Mouse (Mus musculus) lung, postnatal 0 days (tissue): Measurements from ENCODE around the gene Iqgap2. TPM values are rescaled to one million over a fixed set of nuclear protein-coding genes. Genes with fewer than 3 reads are reported as not detected.

Experiments used
- ATAC-seq: fragments of 200-750 bp; cut with Nextera tagmentation; 2 replicates; pipeline ENCODE4 v1.8.0; 2017; ENCODE audit warnings: moderate library complexity
- DNase-seq: peaks from one replicate; pipeline ENCODE4 v3.0.0-alpha.2; 2016; ENCODE audit warnings: low spot score
- H3K27ac ChIP-seq: fragments of 300-500 bp; sonication (generic); 2 replicates; pipeline ENCODE4 v1.5.1; 2014; ENCODE audit warnings: antibody characterized with exemption, mild to moderate bottlenecking, low read length, mixed read lengths
- H3K27me3 ChIP-seq: fragments of 300-500 bp; sonication (generic); replicated peaks from 2 replicates; pipeline ENCODE4 v1.6.1; 2014; ENCODE audit warnings: low read length, mixed read lengths; ENCODE audit not compliant: insufficient read depth
- H3K36me3 ChIP-seq: fragments of 300-500 bp; sonication (generic); 2 replicates; pipeline ENCODE4 v1.6.1; 2014; ENCODE audit warnings: low read length, mixed read lengths; ENCODE audit not compliant: insufficient read depth
- H3K4me1 ChIP-seq: fragments of 300-500 bp; sonication (generic); 2 replicates; pipeline ENCODE4 v1.6.1; 2014; ENCODE audit warnings: antibody characterized with exemption, low read depth, low read length, mixed read lengths; ENCODE audit not compliant: insufficient read depth
- H3K4me2 ChIP-seq: fragments of 300-500 bp; sonication (generic); replicated peaks from 2 replicates; pipeline ENCODE4 v1.6.1; 2014; ENCODE audit warnings: low read depth, mild to moderate bottlenecking, low read length, moderate library complexity, mixed read lengths
- H3K4me3 ChIP-seq: fragments of 300-500 bp; sonication (generic); 2 replicates; pipeline ENCODE4 v1.5.1; 2014; ENCODE audit warnings: low read depth, low read length
- H3K9ac ChIP-seq: fragments of 300-500 bp; sonication (generic); replicated peaks from 2 replicates; pipeline ENCODE4 v1.6.1; 2014; ENCODE audit warnings: low read depth, mild to moderate bottlenecking
- H3K9me3 ChIP-seq: fragments of 300-500 bp; sonication (generic); 2 replicates; pipeline ENCODE4 v1.6.1; 2016; ENCODE audit warnings: low read length, mixed read lengths
- CTCF ChIP-seq: IDR thresholded peaks from 2 replicates; pipeline ENCODE4 v1.5.1; 2016; ENCODE audit warnings: antibody characterized with exemption, mild to moderate bottlenecking
- EP300 ChIP-seq: IDR thresholded peaks from 2 replicates; pipeline ENCODE4 v1.6.1; 2016; ENCODE audit warnings: antibody characterized with exemption, mild to moderate bottlenecking, control low read depth
- WGBS: fragments of 180-500 bp; shearing (Covaris S2); extraction: QIAGEN DNeasy Blood & Tissue Kit; methylation state at CpG from one replicate; pipeline ENCODE4 v1.1.7; 2014; 5-methylcytosine and 5-hydroxymethylcytosine counted together
- polyA plus RNA-seq: library from polyadenylated mRNA; unstranded; fragments of >200 nt; fragmentation: Nextera tagmentation; extraction: Ambion mirVana; gene quantifications from 2 replicates; pipeline ENCODE4 v1.2.1, GENCODE M21; 2015

The Iqgap2 gene
- polyA plus RNA-seq, 1 experiment from 2014 or later = 2.7 TPM

DNA sequence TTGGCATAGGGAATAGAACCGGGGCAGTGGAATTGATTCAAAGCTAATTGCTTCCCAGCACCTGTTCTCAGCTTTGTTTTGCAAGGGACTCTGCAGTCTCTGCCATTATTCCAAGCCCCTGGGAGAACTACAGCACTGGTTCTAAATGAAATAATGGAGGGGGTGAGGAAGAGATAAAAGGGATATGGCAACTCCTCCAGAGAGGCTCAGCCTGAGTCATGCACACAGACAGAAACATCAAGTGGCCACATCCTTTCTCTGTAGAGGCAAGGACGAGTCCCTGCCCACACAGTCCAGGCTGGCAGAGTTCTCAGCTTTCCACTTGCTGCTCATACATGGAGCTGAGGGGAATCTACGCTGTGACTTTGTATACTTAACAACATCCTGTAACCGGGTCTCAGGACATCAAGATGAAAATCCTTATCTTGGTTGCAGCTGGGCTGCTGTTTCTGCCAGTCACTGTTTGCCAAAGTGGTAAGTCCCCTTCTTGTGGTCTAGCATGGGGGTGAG is 195.0 kb downstream of the Iqgap2 start, which contains the start of gene F2rl2:
Gene F2rl2 (plus strand): TSS at position 200 of the 510 bp plus-strand sequence.
- TF ChIP-seq CTCF = no peak
- TF ChIP-seq EP300 = no peak
- Histone ChIP-seq H3K36me3 (no peaks in the 10 kb centered on the region), H3K9me3 (no peaks in the 10 kb centered on the region), H3K4me1 (peaks cover 9% of the 10 kb centered on the region; the same call in 1 of the 2 replicates), H3K4me2 (no peak within 1 kb of the TSS), H3K27ac (no peak within 1 kb of the TSS), H3K27me3 (no peaks in the 10 kb centered on the region), H3K9ac (no peak within 1 kb of the TSS), H3K4me3 (no peak within 1 kb of the TSS)
- ATAC-seq = peak; percentile 80
- WGBS = 31% methylated on average over 4 of the region's 4 CpGs
- DNase-seq = peak; percentile 54

DNA sequence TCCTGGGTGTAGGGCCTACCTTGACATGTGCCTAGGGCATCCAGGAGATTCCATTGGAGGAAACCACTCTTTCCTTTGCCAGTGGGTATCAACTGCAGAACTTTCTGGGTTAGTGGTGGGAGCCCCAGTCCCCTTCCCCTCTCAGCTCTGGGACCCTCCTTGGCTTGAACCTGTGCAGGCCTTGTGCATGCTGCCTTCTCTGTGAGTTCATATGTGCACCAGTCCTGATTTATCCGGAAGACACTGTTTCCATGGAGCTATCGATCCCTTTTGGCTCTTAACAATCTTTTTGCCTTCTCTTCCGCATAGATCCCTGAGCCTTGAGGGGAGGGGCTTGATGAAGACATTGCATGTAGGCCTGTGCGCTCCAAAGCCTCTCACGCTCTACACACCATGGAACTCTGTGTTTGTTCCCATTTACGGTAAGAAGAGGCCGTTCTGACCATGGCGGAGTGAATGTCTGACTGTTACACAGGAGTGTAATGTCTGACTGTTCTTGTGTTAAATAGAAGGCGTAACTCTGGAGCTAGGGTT is 195.5 kb downstream of the Iqgap2 start:
- Histone ChIP-seq H3K27me3 (no peaks in the 10 kb centered on the region), H3K27ac (no peak overlapping the region), H3K4me3 (no peak overlapping the region), H3K9me3 (no peaks in the 10 kb centered on the region), H3K4me2 (no peak overlapping the region), H3K36me3 (no peaks in the 10 kb centered on the region), H3K9ac (no peak overlapping the region), H3K4me1 (peaks cover 9% of the 10 kb centered on the region; the same call in 1 of the 2 replicates)
- no peak for ATAC-seq
- TF ChIP-seq CTCF (no peak), EP300 (no peak)
- WGBS = 92% methylated on average over 9 of the region's 9 CpGs
- no peak for DNase-seq

DNA sequence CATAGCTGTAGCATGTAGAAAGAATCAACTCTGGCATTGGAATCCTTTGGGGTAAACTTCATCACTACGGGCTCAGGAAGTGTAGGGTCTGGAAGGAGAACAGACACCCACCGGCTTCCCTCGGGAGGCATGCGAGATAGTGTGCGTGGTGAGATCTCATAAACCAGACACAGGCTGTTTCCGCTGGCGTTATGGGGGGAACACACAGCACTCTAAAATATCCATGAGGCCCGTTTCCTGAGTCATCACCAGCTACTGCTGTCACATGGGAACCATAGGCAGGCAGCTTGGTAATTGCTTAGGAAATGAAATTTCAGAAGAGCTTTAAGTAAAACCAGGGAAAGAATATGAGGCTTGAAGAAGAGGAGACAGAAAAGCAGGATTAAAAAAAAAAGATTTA is 199.5 kb downstream of the Iqgap2 start:
- WGBS = 78% methylated on average over 8 of the region's 8 CpGs
- H3K27ac ChIP-seq = no peak overlapping the region
- no peak overlapping the region for H3K4me2 ChIP-seq

DNA sequence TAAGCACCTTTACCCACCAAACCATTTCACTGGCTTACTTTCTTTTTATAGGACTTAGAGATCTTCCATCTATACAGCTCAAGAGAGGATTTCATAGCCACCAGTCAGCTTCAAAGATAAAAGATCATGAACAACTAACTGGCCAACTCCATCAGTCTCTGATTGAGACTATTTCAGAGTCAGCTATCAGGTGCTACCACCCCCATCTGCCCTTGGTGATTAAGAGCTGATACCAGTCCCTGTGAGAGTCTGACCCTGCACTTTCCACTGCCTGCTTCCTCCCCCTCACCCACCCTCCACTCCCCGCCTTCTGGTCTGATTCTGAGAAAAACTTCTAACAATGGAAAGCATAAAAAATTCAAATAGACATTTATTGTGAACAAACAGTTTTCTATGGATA is 203.1 kb downstream of the Iqgap2 start:
- TF ChIP-seq CTCF = no peak
- no peak for TF ChIP-seq EP300
- no peak for DNase-seq
- ATAC-seq = no peak
- H3K9ac ChIP-seq = no peak overlapping the region
- no peak overlapping the region for H3K27ac ChIP-seq
- H3K4me3 ChIP-seq = no peak overlapping the region
- no peak overlapping the region for H3K4me2 ChIP-seq
- no peaks in the 10 kb centered on the region for H3K9me3 ChIP-seq
- 78% methylated on average over 1 of the region's 1 CpGs for WGBS
- no peaks in the 10 kb centered on the region for H3K36me3 ChIP-seq
- H3K27me3 ChIP-seq = no peaks in the 10 kb centered on the region
- no peaks in the 10 kb centered on the region for H3K4me1 ChIP-seq

More for the DNA sequence above, 199.5 kb downstream of the Iqgap2 start:
- TF ChIP-seq CTCF = no peak
- TF ChIP-seq EP300 = no peak
- H3K9me3 ChIP-seq = no peaks in the 10 kb centered on the region
- H3K27me3 ChIP-seq = no peaks in the 10 kb centered on the region
- peaks cover 5% of the 10 kb centered on the region; the same call in 1 of the 2 replicates for H3K4me1 ChIP-seq
- no peak overlapping the region for H3K9ac ChIP-seq
- DNase-seq (no peak), ATAC-seq (no peak)
- H3K4me3 ChIP-seq = no peak overlapping the region
- H3K36me3 ChIP-seq = no peaks in the 10 kb centered on the region

DNA sequence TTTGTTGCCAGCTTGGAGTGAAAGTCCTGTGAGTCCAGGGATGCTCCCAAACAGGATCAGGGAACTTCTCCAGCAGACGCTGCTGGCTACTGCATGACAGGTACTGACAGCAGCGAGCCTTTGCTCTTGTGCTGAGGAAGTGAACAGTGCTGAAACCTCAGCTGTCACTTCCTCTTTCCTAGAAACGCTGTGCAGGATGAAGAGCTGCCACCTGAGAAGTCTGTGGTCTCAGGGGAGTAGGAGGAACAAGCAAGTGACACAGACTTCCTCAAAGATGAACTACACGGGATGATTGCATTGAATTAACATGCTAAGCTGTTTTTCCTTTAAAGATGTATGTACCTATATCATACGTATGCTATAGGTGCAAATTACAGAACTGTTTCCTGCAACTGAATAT is 206.0 kb downstream of the Iqgap2 start:
- Histone ChIP-seq H3K4me3 (no peak overlapping the region), H3K4me1 (no peaks in the 10 kb centered on the region), H3K36me3 (no peaks in the 10 kb centered on the region), H3K9me3 (no peaks in the 10 kb centered on the region), H3K4me2 (no peak overlapping the region), H3K27me3 (no peaks in the 10 kb centered on the region), H3K27ac (no peak overlapping the region), H3K9ac (no peak overlapping the region)
- TF ChIP-seq EP300 = no peak
- no peak for TF ChIP-seq CTCF
- ATAC-seq = no peak
- WGBS = 59% methylated on average over 5 of the region's 5 CpGs
- peak; percentile 33 for DNase-seq

DNA sequence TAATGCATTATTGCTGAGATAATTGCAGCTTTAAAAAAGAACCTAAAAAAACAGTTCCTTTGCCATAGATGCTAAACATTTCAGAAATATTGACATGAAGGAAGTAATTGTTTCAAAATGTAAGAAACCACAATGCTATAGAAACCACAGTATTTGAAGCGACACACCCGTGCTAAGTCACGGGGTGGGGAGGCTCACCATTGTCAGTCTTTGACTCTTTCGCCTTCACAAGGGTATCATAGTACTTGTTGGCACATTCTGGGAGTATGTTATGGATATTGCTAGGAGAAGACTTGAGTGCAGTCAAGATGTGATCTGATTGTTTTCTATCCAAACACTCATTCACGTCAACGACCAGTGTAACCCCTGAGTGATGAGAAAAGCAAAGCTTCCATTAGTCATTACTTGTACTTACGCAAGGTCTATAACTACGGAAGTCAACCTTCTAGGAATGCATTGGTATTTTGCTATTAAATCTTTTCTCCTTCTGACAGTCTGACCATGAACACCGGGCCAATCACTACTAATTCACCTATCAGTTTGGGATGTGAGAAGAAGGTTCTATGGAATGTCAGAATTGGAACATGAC is 207.0 kb downstream of the Iqgap2 start:
- H3K4me1 ChIP-seq = no peaks in the 10 kb centered on the region
- no peaks in the 10 kb centered on the region for H3K9me3 ChIP-seq
- WGBS = 75% methylated on average over 9 of the region's 9 CpGs
- no peak overlapping the region for H3K9ac ChIP-seq
- TF ChIP-seq EP300 (no peak), CTCF (no peak)
- H3K27ac ChIP-seq = no peak overlapping the region
- H3K4me3 ChIP-seq = no peak overlapping the region
- ATAC-seq (no peak; the same call in 1 of the 2 replicates), DNase-seq (no peak)
- no peak overlapping the region for H3K4me2 ChIP-seq
- no peaks in the 10 kb centered on the region for H3K36me3 ChIP-seq
- no peaks in the 10 kb centered on the region for H3K27me3 ChIP-seq
